Mouse (Mus musculus) T-cell, adult 2 months (primary cell): ENCODE data around the gene Ugt1a6a.
"Not testable (repeated sequence)": the region's sequence is repeated elsewhere in the genome, so short reads cannot be mapped to it uniquely, and the experiment has no call there.

Experiments
- DNase-seq: peaks from one replicate; pipeline ENCODE4 v3.0.0; 2022; ENCODE audit warnings: low spot score

The Ugt1a6a gene

DNA sequence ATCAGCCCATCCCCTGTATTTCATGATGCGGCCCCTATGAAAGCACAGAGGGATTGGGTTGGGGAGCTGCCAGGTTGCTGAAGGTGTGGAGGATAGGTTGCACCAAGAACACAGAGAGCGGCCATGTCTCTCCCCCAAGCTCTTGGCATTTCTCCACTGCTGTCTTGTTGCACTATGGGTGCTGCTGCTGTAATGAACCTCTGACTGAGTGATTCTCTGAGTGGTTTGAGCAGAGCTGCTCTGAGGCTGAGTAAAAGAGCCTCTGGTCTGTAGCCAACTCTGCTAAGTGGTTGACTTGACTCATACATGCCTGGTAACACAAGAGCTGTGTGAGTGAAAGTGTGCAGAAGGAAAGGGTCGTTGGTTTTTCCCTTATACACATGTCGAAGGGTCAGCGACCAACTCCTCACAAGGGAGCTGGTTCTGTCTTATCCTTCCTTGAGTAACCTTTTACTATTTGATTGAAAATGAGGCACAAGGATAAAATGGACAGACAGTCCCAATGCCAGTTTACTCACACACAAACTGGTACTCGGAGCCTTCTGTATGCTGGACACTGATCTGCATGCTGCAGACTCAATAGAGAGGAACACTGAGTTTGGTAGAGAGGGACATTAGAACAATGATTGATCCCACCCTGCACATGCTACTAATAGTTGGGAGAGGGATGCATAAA, 758 bp downstream of the Ugt1a6a start:
- not testable (repeated sequence) for DNase-seq

- no peak for DNase-seq
Measured at GRCm38 (mm10) chr1:88136646-88137045, 2.0 kb downstream of the Ugt1a6a start.

DNA sequence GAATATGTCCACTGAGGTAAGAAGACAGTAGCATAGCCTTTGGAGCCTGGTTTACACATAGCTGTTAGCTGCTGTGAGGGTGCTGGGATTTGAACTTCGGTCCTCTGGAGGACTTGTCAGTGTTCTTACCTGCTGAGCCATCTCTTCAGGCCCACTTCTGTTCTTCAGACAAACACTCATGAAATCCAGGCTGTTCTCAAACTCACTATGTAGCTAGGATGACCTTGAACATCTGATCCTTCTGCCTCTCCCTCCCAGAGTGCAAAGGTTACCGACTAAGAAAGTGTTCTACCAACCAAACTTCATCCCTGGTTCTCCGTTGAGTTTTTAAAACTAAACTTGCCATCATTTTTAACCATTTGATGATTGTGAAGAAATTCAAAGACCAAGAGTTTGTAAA, 2.7 kb downstream of the Ugt1a6a start:
- no peak for DNase-seq

DNA sequence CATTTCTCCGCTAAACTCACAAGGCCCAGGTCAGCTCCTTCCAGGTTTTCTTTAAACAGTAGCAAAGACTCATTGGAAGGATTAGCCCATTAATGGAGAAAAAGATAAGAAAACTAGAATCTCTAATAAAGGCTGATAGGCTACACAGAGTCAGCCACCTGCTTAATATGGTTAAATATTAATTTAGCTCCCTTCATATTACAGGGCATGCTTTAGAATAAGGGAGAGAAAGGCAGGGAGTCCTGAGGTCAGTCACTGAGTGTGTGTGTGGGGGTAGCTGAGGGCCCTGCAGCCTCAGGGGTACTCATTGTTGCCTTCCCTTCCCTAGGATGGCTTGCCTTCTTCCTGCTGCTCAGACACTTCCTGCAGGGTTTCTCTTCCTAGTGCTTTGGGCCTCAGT, 3.5 kb downstream of the Ugt1a6a start:
- no peak for DNase-seq

DNA sequence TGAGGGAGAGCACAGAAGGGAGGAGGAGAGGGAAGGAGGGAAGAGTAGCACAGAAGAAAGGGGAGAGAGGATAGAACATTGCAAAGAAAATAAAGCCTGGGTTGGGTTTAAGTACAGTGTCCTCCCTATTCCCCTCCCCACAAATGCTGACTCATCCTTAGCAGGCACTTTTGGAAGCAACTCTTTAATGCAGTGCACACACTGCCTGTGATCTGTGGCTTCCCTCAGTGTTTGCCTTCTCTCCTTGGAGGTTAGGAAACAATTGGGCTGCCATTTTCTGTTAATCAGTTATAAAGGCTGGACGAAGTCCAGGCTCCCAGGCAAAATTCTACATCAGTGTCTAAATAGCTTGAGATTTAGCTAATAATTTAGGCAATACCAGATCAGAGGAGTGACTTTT, 5.9 kb downstream of the Ugt1a6a start:
- not testable (repeated sequence) for DNase-seq

- peak; percentile 15 for DNase-seq
Measured at GRCm38 (mm10) chr1:88143966-88144675, 9.5 kb downstream of the Ugt1a6a start.

DNA sequence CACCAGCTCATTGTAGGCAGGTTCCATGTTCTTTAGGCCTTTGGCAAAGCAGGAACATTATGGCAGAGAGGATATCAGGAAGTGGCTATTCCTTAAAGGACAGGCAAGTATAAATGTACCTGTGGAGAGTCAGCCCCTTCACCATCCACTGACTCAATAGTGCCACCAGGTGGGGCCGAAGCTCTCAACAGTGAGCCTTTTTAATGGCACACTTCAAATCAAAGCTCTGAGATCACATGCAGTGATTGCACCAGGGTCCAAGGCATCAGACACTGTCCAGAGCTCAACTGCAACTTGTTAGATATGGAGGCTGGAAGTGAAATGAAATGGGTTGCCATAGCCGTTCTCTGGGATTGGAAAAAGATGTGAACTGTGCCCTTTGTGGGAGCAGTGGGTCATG, 10.7 kb downstream of the Ugt1a6a start:
- DNase-seq: not testable (repeated sequence)

DNA sequence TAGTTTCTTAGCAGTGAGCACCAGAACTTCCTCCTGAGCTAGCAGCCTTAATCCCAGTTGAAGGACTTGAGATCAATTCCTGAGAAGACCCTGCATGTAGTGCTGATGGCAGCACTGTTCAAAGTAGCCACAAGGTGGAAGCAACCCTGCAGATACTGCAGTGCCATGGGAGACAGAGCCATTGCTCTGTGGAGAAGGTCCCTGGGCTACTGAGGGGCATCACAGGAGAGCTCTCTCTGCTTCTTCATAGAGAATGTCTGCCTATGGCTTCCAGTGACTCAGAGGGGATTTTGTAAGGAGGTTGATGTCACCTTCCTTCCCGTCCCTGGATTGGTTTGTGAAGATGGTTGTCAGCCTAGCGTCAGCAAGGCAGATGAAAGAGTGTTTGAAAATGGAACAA, 15.5 kb downstream of the Ugt1a6a start:
- not testable (repeated sequence) for DNase-seq

- no peak for DNase-seq
Measured at GRCm38 (mm10) chr1:88158430-88158829, 23.8 kb downstream of the Ugt1a6a start.

DNA sequence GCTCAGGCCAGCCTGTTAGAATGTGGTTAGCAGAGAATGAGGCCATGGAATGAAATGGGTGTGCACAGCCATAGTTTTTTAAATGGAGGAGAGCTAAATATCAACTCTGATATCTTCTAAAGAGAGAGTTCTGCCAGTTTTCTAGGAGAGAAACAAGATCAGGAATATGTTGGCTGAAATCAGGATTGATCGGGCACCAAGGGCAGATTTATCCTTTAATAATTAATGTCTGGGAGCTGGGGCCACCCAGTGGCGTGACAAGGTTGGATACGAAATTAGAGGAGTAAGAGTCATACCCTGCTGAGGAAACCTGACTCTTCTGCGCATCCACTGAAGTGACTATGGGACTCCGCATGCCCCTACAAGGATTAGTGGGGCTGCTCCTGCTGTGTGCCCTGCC, 31.1 kb downstream of the Ugt1a6a start, which contains the start of gene Ugt1a5:
TSS of gene Ugt1a5 (plus strand) at position 302 of the 400 bp plus-strand sequence.
- no peak for DNase-seq

- not testable (repeated sequence) for DNase-seq
Measured at GRCm38 (mm10) chr1:88172190-88172589, 37.6 kb downstream of the Ugt1a6a start.

DNA sequence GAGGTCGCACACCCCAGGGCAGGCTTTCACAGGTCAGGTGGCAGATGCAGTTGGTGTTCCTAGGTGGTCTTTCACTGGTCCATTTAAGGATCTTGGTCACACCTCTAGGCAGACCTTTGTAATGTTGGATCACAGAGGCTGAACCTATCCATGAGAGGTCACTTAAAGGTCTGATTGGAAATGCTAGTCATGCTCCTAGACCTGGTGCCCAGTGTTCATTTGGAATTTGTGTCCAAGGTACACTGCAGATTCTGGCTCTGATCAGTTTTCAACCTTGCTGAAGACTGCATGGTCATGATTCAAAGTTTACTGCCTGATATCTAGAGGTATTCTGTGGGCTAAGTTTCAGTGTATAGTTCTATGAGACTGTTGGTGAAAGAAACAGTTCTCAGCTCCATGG, 45.0 kb downstream of the Ugt1a6a start:
- no peak for DNase-seq

- no peak for DNase-seq
Measured at GRCm38 (mm10) chr1:88186325-88186935, 51.8 kb downstream of the Ugt1a6a start.

- DNase-seq: no peak
Measured at GRCm38 (mm10) chr1:88192136-88192535, 57.5 kb downstream of the Ugt1a6a start.

GRCm38 (mm10) chr1:88195687-88196086, 61.1 kb downstream of the Ugt1a6a start:
- no peak for DNase-seq

DNA sequence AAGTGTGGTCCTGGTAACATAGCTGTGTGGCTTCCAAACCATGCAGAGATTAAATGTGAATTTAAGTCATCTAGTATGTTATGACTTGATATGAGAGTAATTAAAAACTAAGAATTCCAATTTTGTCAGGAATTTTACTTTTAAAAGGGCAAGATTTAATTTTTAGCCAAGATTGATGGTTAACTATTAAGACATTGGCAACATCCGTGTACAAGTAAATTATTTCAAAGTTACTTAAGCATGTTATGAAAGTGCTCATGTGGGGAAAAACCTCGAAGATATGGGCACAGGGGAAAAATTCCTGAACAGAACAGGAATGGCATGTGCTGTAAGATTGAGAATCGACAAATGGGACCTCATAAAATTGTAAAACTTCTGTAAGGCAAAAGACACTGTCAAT, 62.8 kb downstream of the Ugt1a6a start:
- no peak for DNase-seq

DNA sequence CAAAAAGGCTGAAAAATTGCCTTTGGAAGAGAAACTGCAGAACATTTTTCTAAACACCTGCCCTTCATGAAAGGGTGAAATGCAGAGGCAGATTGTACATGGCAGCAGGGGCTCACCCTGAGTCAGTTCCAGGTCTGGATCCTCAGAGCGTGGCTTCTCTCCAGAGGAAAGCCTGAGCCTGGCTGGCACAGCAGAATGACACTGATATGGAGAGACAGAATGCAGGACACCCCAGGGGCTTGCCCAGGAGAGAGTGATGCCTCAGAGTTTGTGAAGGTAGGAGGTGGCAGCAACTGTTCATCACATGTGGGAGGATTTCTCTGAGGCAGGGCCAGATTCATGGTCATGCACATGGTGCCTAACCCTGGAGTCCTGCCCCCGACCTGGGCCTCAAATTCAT, 65.4 kb downstream of the Ugt1a6a start:
- DNase-seq: no peak

DNA sequence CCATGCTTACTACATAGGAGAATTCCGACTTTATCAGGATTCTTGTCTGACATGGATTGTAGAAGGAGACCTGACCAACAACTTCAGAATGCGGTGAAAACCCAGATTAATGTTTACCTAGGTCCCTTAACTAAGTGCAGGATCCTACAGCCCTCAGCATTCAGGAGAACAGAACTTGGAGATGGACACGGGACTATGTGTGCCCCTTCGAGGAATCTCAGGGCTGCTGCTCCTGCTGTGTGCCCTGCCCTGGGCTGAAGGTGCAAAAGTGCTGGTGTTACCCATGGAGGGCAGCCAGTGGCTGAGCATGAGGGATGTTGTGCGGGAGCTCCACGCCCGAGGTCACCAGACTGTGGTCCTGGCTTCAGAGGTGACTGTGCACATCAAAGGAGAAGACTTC, 65.8 kb downstream of the Ugt1a6a start, which contains the start of gene Ugt1a2:
TSS of gene Ugt1a2 (plus strand) at position 146 of the 400 bp plus-strand sequence.
- DNase-seq: no peak

- peak; percentile 67 for DNase-seq
Measured at GRCm38 (mm10) chr1:88205294-88205922, 70.8 kb downstream of the Ugt1a6a start, which contains the start of gene Dnajb3. Gene Dnajb3 (minus strand): TSS chr1:88205782.

DNA sequence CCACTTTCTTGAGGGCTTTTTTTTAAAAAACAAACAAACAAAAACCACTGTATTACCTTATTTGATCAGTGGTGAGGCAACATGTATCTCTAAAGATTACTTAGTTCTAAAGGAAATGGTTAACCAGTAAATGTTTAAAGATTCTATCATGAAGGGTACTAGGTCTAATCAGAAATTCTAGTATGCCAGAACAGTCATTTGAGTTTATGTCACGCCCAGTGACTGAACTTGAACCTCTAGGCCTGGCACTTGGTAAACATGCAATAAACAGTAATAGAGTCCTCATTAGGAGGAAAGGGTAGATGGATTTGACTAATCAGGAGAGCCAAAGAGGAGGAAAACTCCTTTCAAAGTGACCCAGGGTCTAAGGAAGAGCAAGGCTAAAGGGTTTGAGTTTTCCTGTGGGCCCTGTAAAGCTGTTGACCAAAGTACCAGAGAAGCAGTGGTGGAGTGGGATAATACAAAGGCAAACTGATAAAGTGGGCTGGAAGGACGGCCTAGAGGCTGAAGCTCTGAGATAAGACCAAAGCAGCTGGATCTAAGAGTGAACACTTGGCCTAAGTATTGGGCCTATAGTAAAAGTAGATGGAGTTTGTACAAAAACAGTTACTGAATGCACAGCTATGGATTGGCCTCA, 72.4 kb downstream of the Ugt1a6a start:
- no peak for DNase-seq

GRCm38 (mm10) chr1:88211812-88212211, 77.2 kb downstream of the Ugt1a6a start, which contains the start of gene Ugt1a1:
Gene Ugt1a1 (plus strand): TSS chr1:88211959.
- DNase-seq: no peak
